Mouse (Mus musculus): ENCODE measurements around the gene Tenm4.

DNA sequence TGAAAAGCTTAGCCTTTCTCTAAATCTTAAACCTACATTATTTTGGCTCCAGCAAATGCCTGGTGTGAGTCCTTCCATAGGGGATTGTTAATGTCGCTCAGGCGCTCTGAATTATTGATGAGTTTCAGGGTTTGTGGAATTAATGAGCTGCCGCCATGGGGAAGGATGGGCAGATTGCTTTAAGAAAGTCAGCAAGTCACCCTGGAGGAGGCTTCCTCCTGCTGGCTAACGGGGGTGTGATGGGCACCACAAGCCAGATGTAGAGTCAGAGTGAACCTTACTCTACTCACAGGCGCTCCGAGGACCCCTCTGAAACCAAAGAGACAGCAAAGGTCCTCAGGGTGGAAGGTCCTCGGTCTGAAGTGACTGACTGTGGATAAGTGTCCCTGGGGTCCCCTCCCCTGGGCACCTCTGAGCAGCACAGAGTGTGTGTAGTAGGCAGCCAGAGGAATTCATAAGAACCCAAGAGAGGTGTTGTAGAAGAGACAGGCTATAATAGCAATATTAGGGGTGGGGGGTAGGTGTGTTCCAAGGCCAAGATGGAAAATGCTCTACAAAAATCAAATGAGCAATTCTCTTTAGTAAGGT lies 637.1 kb downstream of the Tenm4 start:
- no peak for TF ChIP-seq CTCF (IDR thresholded peaks at IDR 0.05; ENCODE audit: low read depth)
- TF ChIP-seq EP300 (IDR thresholded peaks at IDR 0.05; ENCODE audit: low read depth) = no peak

All from heart, postnatal 0 days (tissue).